Mouse (Mus musculus) CD4-positive, CD25-positive, alpha-beta regulatory T cell, adult 4 months (primary cell): Measurements from ENCODE around the gene Arhgap15. TPM values are rescaled to one million over a fixed set of nuclear protein-coding genes. Genes with fewer than 3 reads are reported as not detected.
A peak's percentile ranks its signal among the peaks of the same experiment; 100 is the strongest.

ENCODE experiments used
- ATAC-seq: one replicate; pipeline ENCODE4 v1.8.0; 2017
- polyA plus RNA-seq, 2 experiments: library from polyadenylated mRNA; unstranded; fragments of 100-300 nt; shearing (Covaris generic); gene quantifications; one replicate each; pipeline ENCODE4 v1.2.1; 2017

Gene Arhgap15
- polyA plus RNA-seq, 2 experiments from 2014 or later = 365 to 377 TPM

DNA sequence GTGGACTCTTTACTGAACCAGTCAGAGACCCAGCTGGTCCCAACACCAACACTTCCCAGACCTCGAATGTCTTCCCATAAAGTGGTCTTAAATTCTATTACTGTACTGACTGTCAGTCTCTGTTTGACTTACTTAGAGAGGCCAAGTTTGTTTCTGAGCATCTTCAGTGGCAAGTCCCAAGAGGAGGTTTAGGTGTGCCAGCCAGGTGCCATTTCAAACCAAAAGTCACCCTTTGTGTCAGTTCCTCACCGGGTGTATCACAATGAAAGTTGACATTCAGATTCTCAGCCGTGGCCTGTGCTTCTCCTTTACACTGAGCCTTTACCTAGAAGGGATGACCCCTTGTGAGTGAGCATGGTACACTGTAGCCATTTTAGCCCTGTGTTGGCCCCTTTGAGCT, 560.5 kb downstream of the Arhgap15 start:
- ATAC-seq = no peak

DNA sequence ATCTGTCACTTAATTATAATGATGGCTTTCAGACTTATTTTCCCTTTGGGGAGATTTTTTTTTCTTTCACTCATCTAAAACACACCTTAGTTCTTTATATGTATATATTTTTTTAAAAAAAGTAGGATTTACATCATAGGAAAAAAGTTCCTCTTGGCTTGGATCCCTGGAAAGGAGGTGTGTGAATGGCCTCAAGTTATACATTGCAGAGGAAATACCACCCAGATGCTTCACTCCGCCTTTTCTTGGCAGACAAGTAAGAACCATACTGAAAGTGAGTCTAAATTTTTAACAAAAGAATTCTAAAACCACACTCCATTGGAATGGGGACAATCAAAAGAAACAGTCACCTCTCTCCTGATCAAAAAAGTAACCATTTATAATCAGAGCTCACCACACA, 560.9 kb downstream of the Arhgap15 start:
- ATAC-seq = no peak

DNA sequence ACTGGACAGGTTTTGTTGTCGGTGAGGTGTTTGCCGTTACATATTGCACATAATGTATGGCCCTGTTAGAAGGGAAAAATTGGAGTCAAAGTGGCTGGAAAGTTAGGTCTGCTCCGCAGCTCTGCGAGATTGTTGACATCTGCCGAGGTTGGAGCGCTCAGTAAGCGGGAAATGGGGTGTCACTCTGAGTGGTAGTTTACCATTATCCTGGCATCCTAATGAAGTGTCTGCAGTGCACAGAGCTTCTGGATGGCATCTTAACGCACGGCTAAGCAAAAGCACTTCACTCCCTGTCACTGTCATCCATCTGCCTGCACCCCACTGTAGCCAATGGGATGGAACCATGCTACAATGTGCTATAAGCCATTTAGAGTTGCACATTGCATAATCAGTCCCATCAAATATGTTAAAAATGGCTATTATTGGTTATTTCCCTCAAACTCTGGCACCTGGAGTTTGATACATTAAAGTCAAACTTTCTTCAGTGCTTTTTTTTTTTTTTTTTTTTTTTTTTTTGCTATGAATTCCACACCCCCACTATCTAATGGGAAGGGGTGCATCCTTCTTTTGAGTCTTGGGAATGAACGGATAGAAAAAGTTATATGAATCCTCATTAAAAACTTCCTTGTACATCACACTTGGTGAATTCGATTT, 561.6 kb downstream of the Arhgap15 start:
- no peak for ATAC-seq

DNA sequence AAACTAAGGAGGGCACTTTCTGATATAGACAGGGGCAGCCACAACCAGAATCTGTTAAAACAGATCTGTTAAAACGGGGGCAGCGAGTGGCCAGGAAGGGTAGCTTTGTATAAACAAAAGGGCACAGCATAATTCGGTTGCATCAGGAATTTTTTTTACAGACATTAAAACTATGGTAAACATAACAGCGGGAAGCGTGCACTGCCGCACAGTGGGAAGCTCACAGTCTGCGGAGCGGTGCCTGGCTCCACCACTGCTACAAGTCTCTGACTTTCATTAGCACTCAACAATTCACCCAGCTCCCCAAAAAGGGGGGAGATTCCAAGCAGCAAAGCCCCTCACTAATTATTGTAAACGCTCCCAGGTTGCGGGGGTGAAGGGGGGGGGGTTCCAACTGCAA, 562.6 kb downstream of the Arhgap15 start:
- ATAC-seq = no peak

DNA sequence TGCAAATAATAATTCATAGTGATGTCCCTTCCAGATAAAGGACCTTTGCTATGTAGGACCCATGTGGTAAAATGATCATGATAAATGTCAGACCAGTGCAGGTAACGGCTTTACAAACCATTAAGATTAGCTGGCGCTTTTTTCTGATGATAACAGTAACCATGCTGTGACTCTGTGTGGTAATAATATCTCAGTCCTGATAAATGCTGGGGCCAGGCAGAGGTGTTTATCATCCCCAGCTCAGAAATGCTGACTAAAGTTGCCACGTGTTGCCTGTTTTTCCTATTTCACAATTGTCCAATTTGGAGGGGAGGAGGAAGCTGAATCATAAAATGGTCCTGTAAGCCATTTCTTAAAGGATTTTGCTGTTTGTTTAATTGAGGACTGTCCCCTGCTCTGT, 564.9 kb downstream of the Arhgap15 start:
- no peak for ATAC-seq

GRCm38 (mm10) chr2:44318436-44318835, 569.8 kb downstream of the Arhgap15 start:
- ATAC-seq = no peak

DNA sequence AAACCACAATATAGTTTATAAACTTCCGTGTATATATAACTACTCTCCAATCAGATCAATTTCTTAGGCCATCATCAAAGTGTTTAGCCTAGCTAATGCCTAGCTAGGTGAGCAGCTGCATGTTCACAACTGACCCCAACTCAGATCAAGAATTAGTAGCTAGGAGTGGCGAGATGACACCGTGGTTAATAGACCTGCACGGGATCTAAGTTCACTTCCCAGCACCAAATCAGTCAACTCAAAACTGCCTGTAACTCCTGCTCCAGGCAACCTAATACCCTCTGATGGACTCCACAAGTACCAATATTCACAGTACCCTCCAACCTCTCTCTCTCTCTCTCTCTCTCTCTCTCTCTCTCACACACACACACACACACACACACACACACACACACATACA, 570.9 kb downstream of the Arhgap15 start:
- ATAC-seq = no peak

- no peak for ATAC-seq
Observed at GRCm38 (mm10) chr2:44323813-44324212, 575.2 kb downstream of the Arhgap15 start.

- no peak for ATAC-seq
Observed at GRCm38 (mm10) chr2:44333295-44333694, 584.7 kb downstream of the Arhgap15 start.

DNA sequence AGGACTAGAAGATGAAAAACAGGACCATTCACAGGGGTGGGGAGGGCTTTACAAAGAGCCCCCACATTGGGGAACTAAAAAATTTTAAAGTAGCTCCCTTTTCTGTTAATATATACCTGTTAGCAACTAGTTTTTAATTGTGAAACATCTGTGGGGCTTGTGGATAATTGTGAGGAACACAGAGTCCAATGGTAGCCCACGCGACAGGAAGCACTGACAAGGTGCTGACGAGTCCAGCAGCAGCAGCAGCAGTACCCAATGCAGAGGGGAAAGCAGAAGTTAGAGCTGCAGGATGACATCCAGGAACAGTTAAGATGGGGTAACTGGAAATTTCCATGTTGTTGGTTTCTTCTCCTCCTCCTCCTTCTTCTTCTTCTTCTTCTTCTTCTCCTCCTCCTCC, 585.4 kb downstream of the Arhgap15 start:
- no peak for ATAC-seq

- no peak for ATAC-seq
Observed at GRCm38 (mm10) chr2:44334517-44334916, 585.9 kb downstream of the Arhgap15 start.

DNA sequence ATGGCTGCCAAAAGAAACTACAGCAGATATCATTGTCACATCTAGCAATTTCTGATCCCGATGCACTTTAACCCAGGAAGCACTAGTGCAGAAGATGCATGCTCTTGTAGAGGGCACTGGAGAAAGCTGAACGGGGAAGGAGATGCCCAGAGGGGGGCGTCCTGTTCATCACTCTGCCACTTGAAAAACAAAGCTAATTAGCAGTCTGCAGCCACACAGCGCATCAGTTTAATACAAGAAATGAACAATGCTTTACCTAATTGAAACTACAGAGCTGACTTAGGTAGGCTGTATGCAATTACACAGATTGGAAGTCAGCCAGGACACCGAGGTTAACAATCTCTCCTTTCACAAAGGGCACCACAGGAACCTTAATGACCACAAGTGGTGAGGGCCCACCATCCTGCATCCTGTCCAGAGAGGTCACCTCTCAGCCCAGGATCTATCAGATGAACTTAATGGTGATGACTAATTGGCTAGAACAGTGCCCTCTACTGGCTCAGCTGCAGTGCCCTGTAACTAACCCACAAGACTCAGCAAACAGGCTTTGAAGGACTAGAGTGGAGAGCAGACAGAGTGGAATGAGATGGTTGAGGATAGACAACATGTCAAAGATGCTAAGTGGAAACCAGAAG, 588.2 kb downstream of the Arhgap15 start:
- ATAC-seq = peak; percentile 49

DNA sequence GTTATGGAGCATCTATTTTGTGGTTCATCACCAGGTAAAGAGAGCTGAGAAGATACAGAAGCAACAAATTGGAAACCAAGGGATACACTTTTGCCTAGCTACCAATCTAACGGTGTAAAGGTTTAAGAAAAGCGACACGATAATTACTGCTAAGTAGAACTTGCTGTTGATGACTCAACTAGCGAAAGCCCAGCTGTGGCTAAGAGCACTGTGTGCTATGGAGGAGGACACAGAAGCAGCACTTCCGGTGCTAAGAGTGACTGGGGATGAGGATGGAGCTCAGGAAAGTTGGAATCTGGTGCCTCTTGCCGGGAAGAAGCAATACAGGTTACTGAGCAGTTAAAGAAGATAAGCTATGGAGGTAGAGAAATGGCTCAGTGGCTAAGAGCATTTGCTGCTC, 589.8 kb downstream of the Arhgap15 start:
- ATAC-seq = no peak

DNA sequence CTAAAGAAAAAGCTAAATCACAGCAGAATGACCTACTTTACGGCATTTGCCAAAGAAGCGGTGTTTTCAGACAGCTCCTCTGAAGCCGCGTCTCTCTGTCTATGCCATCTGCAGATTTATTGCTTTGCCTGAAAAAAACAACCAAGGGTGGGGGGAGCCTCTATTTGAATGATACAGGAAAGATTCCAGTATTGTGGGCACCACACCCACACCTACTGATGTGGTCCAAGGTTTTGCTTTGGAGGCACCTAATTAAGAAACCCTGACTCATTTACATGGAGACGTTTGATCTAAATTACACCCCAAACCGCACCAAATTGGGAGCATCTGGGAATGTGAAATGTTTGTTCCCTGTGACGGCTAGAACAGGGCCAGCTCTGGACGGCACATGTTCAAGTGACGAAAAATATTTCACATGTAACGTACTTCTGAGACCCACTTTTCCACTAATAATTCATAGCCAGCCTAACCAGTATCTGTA, 592.5 kb downstream of the Arhgap15 start:
- no peak for ATAC-seq

DNA sequence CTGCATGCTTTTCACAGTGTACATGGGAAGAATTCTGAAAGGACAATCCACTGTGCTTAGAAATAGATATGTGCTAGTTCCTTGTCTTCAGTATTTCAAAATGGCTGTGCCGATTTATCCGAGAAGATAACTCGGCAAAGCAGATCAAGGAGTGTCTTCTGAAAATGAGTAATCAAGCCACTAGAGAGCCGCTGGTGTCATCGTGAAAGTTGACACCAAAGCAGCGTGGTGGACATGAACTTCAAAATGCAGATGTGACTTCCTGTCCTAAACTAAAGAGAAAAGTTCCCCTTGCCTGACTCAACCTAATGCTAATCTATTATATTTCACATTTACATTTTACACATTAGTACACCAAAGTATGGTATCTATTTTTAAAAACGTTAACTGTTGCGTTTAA, 596.2 kb downstream of the Arhgap15 start:
- peak; percentile 84 for ATAC-seq

- ATAC-seq = peak; percentile 78
Observed at GRCm38 (mm10) chr2:44345325-44345945, 596.8 kb downstream of the Arhgap15 start.

DNA sequence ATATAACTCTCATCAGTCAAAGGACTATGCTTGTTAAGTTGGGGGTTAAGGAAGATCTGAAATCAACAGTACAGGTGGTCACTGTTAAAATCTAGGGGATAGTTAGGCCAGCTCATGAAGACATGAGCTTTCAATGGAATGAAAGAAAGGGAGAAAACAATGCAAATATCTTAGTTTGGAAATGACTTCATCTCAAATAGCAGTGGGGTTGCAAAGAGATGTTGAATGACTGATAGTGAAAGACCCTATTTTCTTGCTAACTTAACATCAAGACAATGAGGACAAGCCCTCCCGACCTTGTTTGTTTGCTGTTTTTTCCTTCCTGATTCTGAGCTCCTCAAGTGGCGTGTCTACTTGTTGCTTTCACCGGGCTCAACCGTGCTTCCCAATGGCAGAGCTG, 597.6 kb downstream of the Arhgap15 start:
- ATAC-seq = no peak

GRCm38 (mm10) chr2:44347781-44348180, 599.2 kb downstream of the Arhgap15 start:
- ATAC-seq = no peak

DNA sequence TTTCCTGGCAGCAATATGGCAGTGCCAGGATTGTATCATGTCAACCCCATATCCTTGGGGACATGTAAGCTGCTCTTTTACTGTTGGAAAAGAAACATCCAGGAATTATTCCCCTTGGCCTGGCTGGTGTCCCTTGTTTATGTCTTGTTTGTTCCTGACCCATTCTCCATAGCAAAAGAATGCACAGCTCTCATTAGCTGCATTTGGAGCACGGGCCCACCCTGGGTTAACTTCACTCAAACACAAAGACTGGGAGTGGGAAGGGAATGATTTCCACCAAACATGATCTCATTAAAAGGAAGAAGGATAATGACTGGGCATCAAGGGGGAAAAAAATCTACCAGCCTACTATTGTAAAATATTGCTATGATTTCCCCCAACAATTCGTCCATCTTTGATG, 600.5 kb downstream of the Arhgap15 start:
- no peak for ATAC-seq

- no peak for ATAC-seq
Observed at GRCm38 (mm10) chr2:44352885-44353284, 604.3 kb downstream of the Arhgap15 start.

GRCm38 (mm10) chr2:44353594-44353993, 605.0 kb downstream of the Arhgap15 start:
- ATAC-seq = no peak

GRCm38 (mm10) chr2:44354786-44355185, 606.2 kb downstream of the Arhgap15 start:
- no peak for ATAC-seq

- no peak for ATAC-seq
Observed at GRCm38 (mm10) chr2:44355316-44355715, 606.7 kb downstream of the Arhgap15 start.

DNA sequence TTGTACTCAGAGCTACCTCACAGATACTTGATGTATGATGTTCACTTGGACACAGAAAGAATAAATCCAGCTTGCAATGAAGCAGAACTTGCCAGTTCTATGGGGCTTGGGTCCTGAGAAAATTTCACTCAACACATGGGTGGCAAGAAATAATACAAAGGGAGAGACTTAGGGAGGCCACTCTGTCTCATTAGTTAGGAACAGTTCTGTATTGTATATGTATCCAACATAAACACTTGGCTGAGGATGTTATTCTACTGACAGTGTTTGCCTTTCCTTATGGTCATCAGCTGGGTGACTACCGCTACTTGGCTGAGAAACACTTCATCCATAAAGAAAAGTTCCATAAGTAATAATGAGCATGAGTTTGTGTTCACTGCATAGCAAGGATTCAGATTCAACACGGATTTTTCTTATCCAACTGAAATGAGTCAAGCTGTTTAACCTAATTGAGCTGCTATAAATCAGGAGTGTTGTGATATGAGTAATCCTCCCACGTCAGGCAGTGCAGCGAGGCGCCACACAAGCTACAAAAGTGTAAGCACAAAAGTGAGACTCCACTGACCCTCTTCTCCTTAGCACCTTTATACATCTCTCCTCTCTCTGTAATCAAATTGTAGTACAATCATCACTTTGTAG, 607.7 kb downstream of the Arhgap15 start:
- no peak for ATAC-seq
